Mouse (Mus musculus) heart, embryonic 11.5 days (tissue): ENCODE measurements around the gene Gngt2. TPM values are rescaled to one million over a fixed set of nuclear protein-coding genes. Genes with fewer than 3 reads are reported as not detected.

Experiments used
- ATAC-seq: fragments of 200-750 bp; cut with Nextera tagmentation; replicated peaks from 2 replicates; pipeline ENCODE4 v1.8.0; 2017; ENCODE audit warnings: moderate library complexity; ENCODE audit not compliant: insufficient number of reproducible peaks, low FRiP score, low TSS enrichment
- H3K27ac ChIP-seq: fragments of 300-500 bp; sonication (generic); 2 replicates; pipeline ENCODE4 v1.5.1; 2014; ENCODE audit warnings: mild to moderate bottlenecking, low read depth, low read length
- H3K27me3 ChIP-seq: fragments of 300-500 bp; sonication (generic); 2 replicates; pipeline ENCODE4 v1.6.1; 2014; ENCODE audit warnings: mild to moderate bottlenecking, low read length, mixed read lengths; ENCODE audit not compliant: control insufficient read depth, insufficient read depth
- H3K36me3 ChIP-seq: fragments of 300-500 bp; sonication (generic); 2 replicates; pipeline ENCODE4 v1.6.1; 2014; ENCODE audit warnings: mild to moderate bottlenecking, low read length, moderate library complexity, mixed read lengths; ENCODE audit not compliant: control insufficient read depth, insufficient read depth
- H3K4me1 ChIP-seq: fragments of 300-500 bp; sonication (generic); 2 replicates; pipeline ENCODE4 v1.6.1; 2014; ENCODE audit warnings: low read length; ENCODE audit not compliant: control insufficient read depth, insufficient read depth
- H3K4me2 ChIP-seq: fragments of 300-500 bp; sonication (generic); 2 replicates; pipeline ENCODE4 v1.6.1; 2014; ENCODE audit warnings: mild to moderate bottlenecking, moderate library complexity
- H3K4me3 ChIP-seq: fragments of 300-500 bp; sonication (generic); 2 replicates; pipeline ENCODE4 v1.5.1; 2014; ENCODE audit warnings: low read depth, low read length
- H3K9ac ChIP-seq: fragments of 300-500 bp; sonication (generic); 2 replicates; pipeline ENCODE4 v1.6.1; 2014; ENCODE audit warnings: mild to moderate bottlenecking, low read depth, low read length, moderate library complexity
- H3K9me3 ChIP-seq: fragments of 300-500 bp; sonication (generic); replicated peaks from 2 replicates; pipeline ENCODE4 v1.6.1; 2016; ENCODE audit warnings: low read length; ENCODE audit not compliant: control insufficient read depth
- whole genome bisulfite sequencing: fragments of 180-500 bp; shearing (Covaris S2); extraction: QIAGEN DNeasy Blood & Tissue Kit; methylation state at CpG from one replicate; pipeline ENCODE4 v1.1.7; 2014; ENCODE audit not compliant: insufficient replicate concordance; 5-methylcytosine and 5-hydroxymethylcytosine counted together
- polyA plus RNA-seq: library from polyadenylated mRNA; unstranded; fragments of >200 nt; fragmentation: Nextera tagmentation; extraction: Ambion mirVana; gene quantifications from 2 replicates; pipeline ENCODE4 v1.2.1, GENCODE M21; 2014

Gene Gngt2
- polyA plus RNA-seq, 1 experiment from 2014 or later = 43.1 TPM

DNA sequence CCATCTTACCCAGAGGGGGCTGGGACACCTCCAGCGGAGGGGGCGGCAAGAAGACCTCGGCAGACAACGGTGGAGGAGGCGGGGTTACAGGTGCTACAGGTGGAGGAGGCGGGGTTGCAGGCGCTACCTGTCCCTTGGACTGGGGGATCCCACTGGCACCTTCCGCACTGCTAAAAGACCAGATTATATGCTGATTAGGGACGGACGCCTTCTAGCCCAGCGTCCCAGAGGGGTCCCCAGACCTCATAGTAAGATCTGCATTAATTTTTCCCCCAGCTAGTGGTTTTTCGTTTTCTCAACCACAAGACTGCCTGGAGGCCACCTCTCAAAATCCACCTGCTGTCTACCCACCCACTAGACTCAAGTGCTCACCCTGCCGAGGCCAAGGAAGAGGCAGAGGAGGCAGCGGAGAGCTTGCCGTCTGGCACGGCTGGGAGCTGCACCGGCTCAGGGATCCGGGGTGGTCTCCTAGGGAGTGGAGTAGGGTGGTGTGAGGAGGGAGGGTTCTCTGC is 3.3 kb upstream of the Gngt2 start:
- peak overlapping the region; percentile 44 for H3K4me2 ChIP-seq
- H3K4me1 ChIP-seq = peaks cover 66% of the 10 kb centered on the region
- H3K27ac ChIP-seq = peak overlapping the region; percentile 25; the same call in 1 of the 2 replicates
- no peak overlapping the region for H3K9ac ChIP-seq
- WGBS = 9% methylated on average over 18 of the region's 18 CpGs
- H3K4me3 ChIP-seq = peak overlapping the region; percentile 6; the same call in 1 of the 2 replicates
- H3K27me3 ChIP-seq = peaks cover 57% of the 10 kb centered on the region
- H3K9me3 ChIP-seq = no peaks in the 10 kb centered on the region
- ATAC-seq = 0 out of 2 replicates have a peak, but pooled peaks have one; percentile 6
- H3K36me3 ChIP-seq = no peaks in the 10 kb centered on the region; the same call in 1 of the 2 replicates

DNA sequence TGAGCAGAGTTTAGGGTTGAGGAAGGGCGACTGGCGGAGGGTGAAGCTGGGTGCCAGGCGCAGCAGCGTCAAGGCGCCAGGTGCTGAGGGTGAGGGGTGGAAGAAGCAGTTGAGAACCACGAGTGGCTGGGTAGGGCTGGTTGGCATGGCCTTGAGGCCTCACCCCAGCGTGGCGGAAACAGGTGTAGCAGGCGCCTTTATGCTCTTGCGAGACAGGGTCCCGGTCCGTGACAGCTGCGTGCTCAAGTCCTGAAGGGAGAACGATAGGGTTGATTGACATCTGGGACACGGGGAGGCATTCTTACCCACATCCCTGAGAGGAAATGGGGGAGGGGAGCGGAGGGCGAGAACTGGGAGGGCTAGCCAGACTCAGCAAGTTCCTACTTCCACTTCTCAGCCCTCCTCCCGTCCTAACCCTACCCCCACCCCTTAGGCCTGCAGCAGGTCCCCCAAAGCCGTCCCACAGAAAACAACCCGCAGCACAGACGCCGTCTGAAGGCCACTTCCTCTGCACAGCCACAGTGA is 2.8 kb upstream of the Gngt2 start:
- Histone ChIP-seq H3K4me1 (peaks cover 66% of the 10 kb centered on the region), H3K4me3 (peak overlapping the region; percentile 6; the same call in 1 of the 2 replicates), H3K9ac (no peak overlapping the region), H3K4me2 (peak overlapping the region; percentile 44), H3K9me3 (no peaks in the 10 kb centered on the region), H3K27ac (peak overlapping the region; percentile 25; the same call in 1 of the 2 replicates), H3K36me3 (no peaks in the 10 kb centered on the region; the same call in 1 of the 2 replicates), H3K27me3 (peaks cover 52% of the 10 kb centered on the region)
- WGBS = 2% methylated on average over 22 of the region's 22 CpGs
- ATAC-seq = peak; percentile 13

DNA sequence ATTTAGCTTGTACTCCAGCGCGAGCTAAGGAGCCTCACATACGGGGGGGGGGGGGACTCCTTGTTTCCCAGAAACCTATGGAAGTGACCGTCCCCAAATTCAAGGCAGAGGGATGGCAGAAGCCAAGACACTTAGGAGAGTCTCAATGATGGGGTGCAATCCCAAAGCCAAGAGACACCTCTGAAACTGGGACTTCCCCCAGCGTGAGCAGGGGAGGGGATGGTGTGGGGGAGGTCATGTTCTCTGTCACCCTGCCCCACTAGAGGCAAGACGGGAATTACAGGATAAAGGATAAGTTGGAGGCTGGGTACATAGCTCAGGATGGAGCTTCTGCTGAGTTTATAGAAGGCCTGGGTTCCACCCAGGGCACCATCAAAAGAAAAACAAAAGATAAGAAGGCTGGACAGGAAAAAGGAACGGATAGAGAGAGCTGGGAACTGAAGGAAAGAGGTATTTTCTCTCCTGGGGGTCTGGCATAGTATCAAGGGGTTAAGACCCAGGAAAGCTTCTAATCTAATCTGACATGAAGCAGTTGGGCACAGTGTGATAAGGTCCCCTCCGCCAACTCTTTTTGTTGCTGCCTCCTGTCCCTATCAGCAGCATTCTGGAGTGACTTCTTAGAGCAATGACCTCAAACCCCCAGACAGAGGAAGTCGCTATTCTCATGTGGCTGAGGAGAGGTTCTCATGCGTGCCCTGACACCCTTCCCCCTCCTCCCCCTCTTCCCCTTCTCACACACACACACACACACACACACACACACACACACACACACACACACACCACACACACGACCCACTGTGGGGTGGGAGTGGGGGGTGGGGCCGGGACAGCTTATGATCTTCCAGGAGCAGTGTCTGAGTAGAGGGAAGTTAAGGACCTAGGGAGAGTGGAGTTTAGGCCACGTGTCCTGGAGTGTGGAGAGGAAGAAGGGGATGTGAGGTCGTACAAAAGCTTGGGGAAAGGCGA is 2.0 kb upstream of the Gngt2 start:
- H3K4me3 ChIP-seq = peak overlapping the region; percentile 10; the same call in 1 of the 2 replicates
- WGBS = 4% methylated on average over 15 of the region's 15 CpGs

GRCm38 (mm10) chr11:95835832-95836231 is 1.2 kb upstream of the Gngt2 start:
- Histone ChIP-seq H3K4me1 (peaks cover 59% of the 10 kb centered on the region), H3K27ac (peak overlapping the region; percentile 65), H3K4me2 (peak overlapping the region; percentile 44; the same call in 1 of the 2 replicates), H3K36me3 (no peaks in the 10 kb centered on the region; the same call in 1 of the 2 replicates), H3K9ac (0 out of 2 replicates have a peak overlapping the region, but pooled peaks have one; percentile 12), H3K4me3 (no peak overlapping the region), H3K9me3 (no peaks in the 10 kb centered on the region), H3K27me3 (peaks cover 36% of the 10 kb centered on the region)
- WGBS = 20% methylated on average over 6 of the region's 6 CpGs
- ATAC-seq = no peak

More for the DNA sequence above, 2.0 kb upstream of the Gngt2 start:
- ATAC-seq = peak; percentile 65; the same call in 1 of the 2 replicates
- Histone ChIP-seq H3K27me3 (peaks cover 44% of the 10 kb centered on the region), H3K4me2 (peak overlapping the region; percentile 44), H3K27ac (peak overlapping the region; percentile 65), H3K9ac (0 out of 2 replicates have a peak overlapping the region, but pooled peaks have one; percentile 12), H3K4me1 (peaks cover 62% of the 10 kb centered on the region), H3K9me3 (no peaks in the 10 kb centered on the region), H3K36me3 (no peaks in the 10 kb centered on the region; the same call in 1 of the 2 replicates)

GRCm38 (mm10) chr11:95836433-95836832 is 583 bp upstream of the Gngt2 start:
- Histone ChIP-seq H3K9me3 (no peaks in the 10 kb centered on the region), H3K36me3 (no peaks in the 10 kb centered on the region), H3K27me3 (peaks cover 30% of the 10 kb centered on the region), H3K4me3 (no peak overlapping the region), H3K9ac (no peak overlapping the region), H3K4me1 (peaks cover 53% of the 10 kb centered on the region), H3K4me2 (peak overlapping the region; percentile 57), H3K27ac (peak overlapping the region; percentile 65; the same call in 1 of the 2 replicates)
- 57% methylated on average over 6 of the region's 6 CpGs for WGBS
- ATAC-seq = no peak

GRCm38 (mm10) chr11:95838598-95838997 is 1.6 kb downstream of the Gngt2 start:
- no peak overlapping the region; the same call in 1 of the 2 replicates for H3K4me3 ChIP-seq
- no peak for ATAC-seq
- no peaks in the 10 kb centered on the region for H3K36me3 ChIP-seq
- H3K4me1 ChIP-seq = peaks cover 45% of the 10 kb centered on the region
- H3K4me2 ChIP-seq = peak overlapping the region; percentile 57
- 0 out of 2 replicates have a peak overlapping the region, but pooled peaks have one; percentile 29 for H3K27ac ChIP-seq
- WGBS = 82% methylated on average over 4 of the region's 4 CpGs
- H3K9me3 ChIP-seq = no peaks in the 10 kb centered on the region
- peaks cover 15% of the 10 kb centered on the region for H3K27me3 ChIP-seq
- H3K9ac ChIP-seq = no peak overlapping the region

GRCm38 (mm10) chr11:95838999-95839868 is 2.2 kb downstream of the Gngt2 start:
- peak overlapping the region; percentile 20 for H3K4me3 ChIP-seq
- H3K9me3 ChIP-seq = no peaks in the 10 kb centered on the region
- WGBS = 64% methylated on average over 8 of the region's 8 CpGs
- H3K36me3 ChIP-seq = no peaks in the 10 kb centered on the region
- peaks cover 39% of the 10 kb centered on the region for H3K4me1 ChIP-seq
- H3K4me2 ChIP-seq = peak overlapping the region; percentile 57
- peaks cover 9% of the 10 kb centered on the region for H3K27me3 ChIP-seq
- no peak overlapping the region for H3K9ac ChIP-seq
- ATAC-seq = no peak
- H3K27ac ChIP-seq = no peak overlapping the region
